Mouse (Mus musculus) stomach, embryonic 16.5 days (tissue): ENCODE data around the gene C2cd4d. TPM values are rescaled to one million over a fixed set of nuclear protein-coding genes. Genes with fewer than 3 reads are reported as not detected.

Source experiments
- polyA plus RNA-seq: library from polyadenylated mRNA; unstranded; fragments of >200 nt; fragmentation: Nextera tagmentation; extraction: Ambion mirVana; gene quantifications from 2 replicates; pipeline ENCODE4 v1.2.1, GENCODE M21; 2015

The C2cd4d gene
- polyA plus RNA-seq, 1 experiment from 2014 or later: 0.65 TPM

Other genes starting within 250 kb of the C2cd4d start
- gene Gm10696, start 184.2 kb upstream of the C2cd4d start, polyA plus RNA-seq: not detected in 2 replicates
- not detected in 2 replicates for gene Gm5286, start 165.7 kb upstream of the C2cd4d start, polyA plus RNA-seq
- not detected in 2 replicates for gene Gm4778, start 98.4 kb upstream of the C2cd4d start, polyA plus RNA-seq
- 10.4 and 12.6 TPM in 2 replicates for gene Them4, start 52.3 kb upstream of the C2cd4d start, polyA plus RNA-seq
- 32.1 and 49.6 TPM in 2 replicates for gene Them5, start 20.3 kb upstream of the C2cd4d start, polyA plus RNA-seq
- 7.4 and 8.6 TPM in 2 replicates for gene Rorc, start 10.4 kb downstream of the C2cd4d start, polyA plus RNA-seq
- gene Lingo4, start 36.1 kb downstream of the C2cd4d start, polyA plus RNA-seq: 0.44 and 0.51 TPM in 2 replicates
- gene Tdrkh, start 50.8 kb downstream of the C2cd4d start, polyA plus RNA-seq: 6.4 and 8.2 TPM in 2 replicates
- gene Mrpl9, start 80.9 kb downstream of the C2cd4d start, polyA plus RNA-seq: 67.8 and 71.8 TPM in 2 replicates
- 0.41 and 0.56 TPM in 2 replicates for gene Oaz3, start 81.5 kb downstream of the C2cd4d start, polyA plus RNA-seq
- gene Celf3, start 115.9 kb downstream of the C2cd4d start, polyA plus RNA-seq: 14.2 and 19.3 TPM in 2 replicates
- gene Riiad1, start 117.9 kb downstream of the C2cd4d start, polyA plus RNA-seq: 1.6 and 3.4 TPM in 2 replicates
- gene Snx27, start 220.3 kb downstream of the C2cd4d start, polyA plus RNA-seq: 29.6 and 31.4 TPM in 2 replicates